Mouse (Mus musculus) v-Abl transformed pro-B cells (cell line): Measurements from ENCODE around the gene Pde11a.

Source experiments
- in situ Hi-C, 2 experiments: fragments of 400-800 bp; cut with MboI; formaldehyde crosslinking; loops; one replicate each; pipeline ENCODE4 v1.15.1; 2025; ENCODE audit not compliant: unreplicated experiment in 2 of 2

Gene Pde11a

DNA sequence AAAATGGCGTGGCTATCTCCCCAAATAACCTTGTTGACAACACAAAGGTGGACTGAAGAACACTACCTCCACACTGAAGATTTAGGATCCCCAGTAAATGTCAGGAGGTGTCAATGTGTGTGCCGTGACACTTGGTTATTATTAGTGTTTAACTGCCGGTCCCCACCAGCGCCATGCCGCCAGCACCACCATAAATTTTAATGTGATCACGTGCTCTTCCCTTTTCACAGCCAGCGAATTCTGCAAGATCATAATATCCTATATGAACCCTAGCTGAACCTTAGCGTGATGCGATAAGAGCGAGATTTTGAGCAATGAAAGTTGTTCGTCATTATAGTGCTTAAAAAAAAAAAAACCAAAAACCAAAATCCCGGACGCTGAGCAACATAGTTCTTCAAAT lies 269.3 kb downstream of the Pde11a start:
- in situ Hi-C loops: no loop called here

GRCm38 (mm10) chr2:76068155-76068554 lies 270.4 kb downstream of the Pde11a start:
- in situ Hi-C loops: no loop called here

- in situ Hi-C loops: no loop called here
Observed at GRCm38 (mm10) chr2:76067144-76067543, 271.4 kb downstream of the Pde11a start.

GRCm38 (mm10) chr2:76065292-76065691 lies 273.3 kb downstream of the Pde11a start:
- in situ Hi-C loops: no loop called here

DNA sequence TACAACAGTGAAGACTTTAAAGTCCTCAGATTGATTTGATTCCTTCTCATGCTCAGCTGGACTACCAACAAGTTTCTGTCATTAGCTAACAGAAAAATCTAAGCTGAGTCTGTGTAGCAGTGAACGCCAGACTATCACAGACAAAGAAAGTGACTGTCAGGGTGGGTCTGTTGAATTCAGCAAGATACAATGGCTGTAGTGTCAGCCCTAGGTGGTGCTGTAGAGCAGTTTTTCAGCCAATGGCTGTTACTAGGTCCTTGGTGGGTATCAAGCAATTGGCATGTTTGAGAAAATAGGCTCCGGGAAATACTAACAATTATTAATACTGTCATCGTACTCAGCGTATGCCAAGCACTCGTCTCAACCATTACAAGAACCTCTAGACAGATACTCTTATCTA lies 274.5 kb downstream of the Pde11a start:
- in situ Hi-C loops: no loop called here

- in situ Hi-C loops: no loop called here
Observed at GRCm38 (mm10) chr2:76060207-76060606, 278.4 kb downstream of the Pde11a start.

DNA sequence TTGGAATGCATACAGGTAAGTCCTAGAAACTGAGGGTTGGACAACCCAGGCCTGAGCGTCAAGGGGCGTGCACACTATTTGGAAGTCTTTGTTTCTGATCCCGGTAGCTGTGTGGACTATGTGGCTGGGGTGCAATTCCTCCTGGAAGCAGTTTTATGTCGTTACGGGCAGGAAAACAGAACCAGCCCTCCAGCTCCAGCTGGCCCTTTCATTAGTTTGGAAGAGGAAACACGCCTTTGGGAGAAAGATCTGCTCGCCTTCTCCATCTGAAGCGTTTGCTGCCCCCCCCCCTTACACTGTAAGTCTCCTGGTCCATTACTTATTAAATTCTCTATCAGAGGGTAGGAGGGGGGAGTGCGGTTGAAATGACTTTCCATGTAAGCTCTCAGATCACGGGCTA lies 279.0 kb downstream of the Pde11a start:
- in situ Hi-C loops: no loop called here

- in situ Hi-C loops: no loop called here
Observed at GRCm38 (mm10) chr2:76058661-76059467, 279.7 kb downstream of the Pde11a start.

DNA sequence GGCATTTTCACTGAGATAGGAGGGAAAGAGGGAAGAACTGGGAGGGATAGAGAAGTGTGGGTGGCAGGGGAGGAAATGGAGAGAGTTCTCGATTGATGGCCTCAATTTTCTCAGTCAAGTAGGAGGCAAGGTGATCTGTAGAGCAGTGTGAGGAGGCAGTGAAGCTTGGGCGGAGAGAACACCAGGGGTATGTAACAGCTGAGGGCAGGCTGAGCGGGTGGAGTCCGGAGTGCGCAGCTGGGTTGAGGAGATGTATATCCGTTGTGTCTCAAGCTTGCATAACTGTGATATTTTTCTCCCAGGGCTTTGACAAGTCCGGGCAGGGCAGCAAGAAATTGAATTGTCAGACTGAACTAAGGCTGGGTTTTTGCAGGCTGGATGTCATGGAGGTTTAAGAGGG lies 281.0 kb downstream of the Pde11a start:
- in situ Hi-C loops: no loop called here

- in situ Hi-C loops: no loop called here
Observed at GRCm38 (mm10) chr2:76053748-76054331, 284.7 kb downstream of the Pde11a start.

- in situ Hi-C loops: no loop called here
Observed at GRCm38 (mm10) chr2:76052897-76053505, 285.6 kb downstream of the Pde11a start.

DNA sequence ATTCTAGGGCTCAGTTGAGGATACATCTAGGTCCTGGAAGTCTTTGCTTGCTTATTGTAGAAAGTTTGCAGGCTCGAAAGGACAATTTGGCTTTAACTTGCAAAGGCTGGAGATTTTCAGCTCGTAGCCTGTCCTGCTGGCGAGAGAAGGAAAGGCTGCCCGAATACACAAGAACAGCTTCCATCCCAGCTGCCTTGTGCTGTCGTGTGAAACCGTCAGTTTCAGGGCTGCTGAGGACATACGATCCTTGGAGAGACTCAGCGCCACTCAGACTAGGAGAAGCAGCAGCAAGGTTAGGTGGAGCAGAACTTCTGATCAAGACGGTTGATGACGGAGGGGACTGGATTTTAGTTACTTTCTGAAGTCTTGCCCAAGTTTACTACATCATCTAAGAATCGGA lies 287.2 kb downstream of the Pde11a start:
- in situ Hi-C loops: no loop called here

GRCm38 (mm10) chr2:76050911-76051310 lies 287.7 kb downstream of the Pde11a start:
- in situ Hi-C loops: no loop called here

GRCm38 (mm10) chr2:76050092-76050491 lies 288.5 kb downstream of the Pde11a start:
- in situ Hi-C loops: no loop called here

- in situ Hi-C loops: no loop called here
Observed at GRCm38 (mm10) chr2:76049529-76049928, 289.0 kb downstream of the Pde11a start.

DNA sequence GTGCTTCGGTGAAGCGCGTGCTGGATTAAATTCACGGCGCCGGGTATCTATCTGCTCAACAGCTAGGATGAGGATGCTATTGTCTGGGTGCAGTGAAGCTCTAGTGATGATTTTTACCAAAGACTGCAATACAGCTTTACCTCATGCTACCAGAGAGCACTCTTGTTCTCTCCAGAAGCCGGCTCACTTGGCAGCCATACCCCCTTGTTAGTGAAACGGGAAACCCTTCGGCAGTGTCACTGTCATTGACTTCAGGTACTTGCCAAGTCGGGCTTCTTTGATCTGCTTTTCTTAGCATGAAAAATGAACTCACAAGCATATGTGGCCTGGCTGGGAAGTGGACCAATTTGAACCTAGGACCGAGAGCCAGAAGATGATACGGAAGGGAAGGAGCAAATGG lies 290.8 kb downstream of the Pde11a start:
- in situ Hi-C loops: no loop called here

GRCm38 (mm10) chr2:76042210-76042609 lies 296.4 kb downstream of the Pde11a start:
- in situ Hi-C loops: no loop called here

DNA sequence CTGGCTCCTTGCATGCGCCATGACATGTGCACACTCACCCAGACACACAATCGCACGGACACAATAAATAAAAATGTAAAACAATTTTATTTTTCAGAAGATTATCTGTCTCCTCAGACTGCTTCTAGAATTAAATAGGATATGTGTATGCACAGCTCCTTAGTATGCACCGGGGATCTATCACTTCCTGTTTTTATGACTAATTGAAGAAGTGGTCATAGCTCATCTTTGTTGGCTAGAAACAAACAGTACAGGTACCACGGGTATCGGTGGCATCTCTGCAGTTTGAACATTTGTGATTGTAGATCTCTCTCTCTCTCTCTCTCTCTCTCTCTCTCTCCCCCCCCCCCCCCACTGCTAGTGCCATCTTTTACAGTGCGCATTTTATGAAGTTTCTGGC lies 298.5 kb downstream of the Pde11a start:
- in situ Hi-C loops: no loop called here

GRCm38 (mm10) chr2:76030080-76030479 lies 308.5 kb downstream of the Pde11a start:
- in situ Hi-C loops: no loop called here

DNA sequence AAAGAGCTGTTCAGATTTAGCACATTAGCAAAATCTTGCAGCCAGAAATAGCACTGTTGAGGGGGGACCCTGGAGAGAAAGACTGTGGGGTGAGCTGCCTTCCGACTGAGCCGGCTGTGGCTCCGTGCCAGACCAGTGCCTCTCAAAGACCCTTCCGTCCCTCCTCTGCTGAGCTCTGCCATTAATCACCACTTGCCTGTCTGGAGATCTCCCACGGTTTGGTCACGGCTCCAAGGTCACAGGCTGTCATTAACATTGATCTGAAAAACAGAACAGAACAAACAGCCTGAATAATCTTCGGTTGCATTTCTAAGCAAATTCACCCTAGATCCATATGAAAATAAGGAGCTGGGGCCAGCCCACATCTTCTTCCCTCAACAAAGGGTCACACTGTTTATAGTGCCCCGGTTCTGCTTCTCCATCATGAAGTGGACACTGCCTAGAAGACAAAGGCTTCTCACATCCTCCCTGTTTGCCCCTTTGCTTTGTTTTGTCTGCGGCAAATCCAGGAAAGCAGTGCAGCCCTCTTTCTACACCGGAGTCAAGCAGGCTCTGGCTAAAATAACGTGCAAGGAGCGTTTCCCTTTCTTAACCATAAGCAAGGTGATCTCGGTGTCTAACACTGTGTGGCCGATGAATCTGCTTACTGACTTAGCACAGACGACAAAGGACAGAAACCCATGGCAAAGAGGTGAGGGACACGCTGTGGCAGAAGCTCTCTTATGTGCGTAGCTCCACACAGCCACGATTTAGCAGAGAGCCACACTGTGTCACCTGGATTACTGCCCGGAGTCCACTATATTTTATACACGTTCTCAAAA lies 309.3 kb downstream of the Pde11a start:
- in situ Hi-C loops: no loop called here

- in situ Hi-C loops: loop anchor here in 1 of 2 experiments (25.0 kb wide), 1 partner anchor 1280 kb away; the partner anchor contains the start of gene Gm28230
Observed at GRCm38 (mm10) chr2:76016890-76017289, 321.7 kb downstream of the Pde11a start.
